Mouse (Mus musculus): ENCODE data around the gene Cdkn2c. TPM values are rescaled to one million over a fixed set of nuclear protein-coding genes. Genes with fewer than 3 reads are reported as not detected.

Gene Cdkn2c
- polyA plus RNA-seq, 1 experiment from 2014 or later, result 6.0 TPM

DNA sequence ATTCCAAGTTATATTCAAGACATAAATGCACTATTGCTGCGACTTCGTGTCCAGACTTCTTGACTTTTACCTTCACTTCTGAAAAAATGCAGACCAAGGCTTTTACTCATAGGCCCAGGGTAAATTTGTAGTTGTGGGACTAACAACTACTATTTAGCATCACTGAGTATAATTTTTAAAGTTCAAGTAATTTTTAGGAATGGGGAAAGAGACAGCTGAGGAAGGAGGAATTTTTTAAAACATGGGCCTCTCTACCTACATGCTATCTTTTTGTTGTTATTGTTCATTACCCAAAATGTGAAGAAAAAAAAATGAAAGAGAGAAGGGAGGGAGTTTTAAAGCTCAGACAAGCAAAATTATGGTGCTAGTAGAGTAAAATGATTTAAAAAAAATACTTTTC is 12.3 kb downstream of the Cdkn2c start:
- Histone ChIP-seq H3K4me1 (ENCODE audit: insufficient read depth, low read depth, low read length) (peaks cover 3% of the 10 kb centered on the region; the same call in 1 of the 2 replicates), H3K9ac (replicated peaks; ENCODE audit: low read depth) (no peak overlapping the region), H3K27ac (ENCODE audit: low read length) (no peak overlapping the region), H3K27me3 (replicated peaks; ENCODE audit: insufficient read depth, low read length) (peaks cover 11% of the 10 kb centered on the region; the same call in 1 of the 2 replicates), H3K4me3 (ENCODE audit: low read depth, low read length) (no peak overlapping the region), H3K4me2 (replicated peaks; ENCODE audit: low read depth, low read length) (no peak overlapping the region), H3K36me3 (ENCODE audit: insufficient read depth, low read length) (no peaks in the 10 kb centered on the region), H3K9me3 (ENCODE audit: low read length) (no peaks in the 10 kb centered on the region)
- ATAC-seq (no peak), DNase-seq (ENCODE audit: low spot score) (no peak)
- 71% methylated on average over 2 of the region's 2 CpGs for WGBS
- TF ChIP-seq EP300 (IDR thresholded peaks at IDR 0.05) (no peak), CTCF (IDR thresholded peaks at IDR 0.05) (no peak)

DNA sequence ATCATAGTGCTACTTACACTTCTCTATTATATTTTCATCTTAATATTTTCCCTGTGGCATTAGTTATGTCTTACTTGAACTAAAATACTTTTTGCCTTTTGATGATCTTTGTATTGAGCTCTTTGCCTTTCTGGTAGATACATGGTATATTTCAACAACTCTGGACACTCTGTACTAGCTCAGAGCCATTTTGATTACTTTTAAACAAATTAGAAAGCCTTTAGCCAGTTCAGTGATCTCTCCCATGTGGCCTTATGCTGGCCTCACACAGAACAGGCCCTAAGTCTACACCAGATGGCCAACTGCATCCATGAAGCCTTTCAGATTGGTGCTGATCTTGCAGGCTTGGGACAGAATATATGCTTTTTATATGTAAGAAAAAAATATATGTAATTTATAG is 13.7 kb downstream of the Cdkn2c start:
- DNase-seq (ENCODE audit: low spot score) (no peak), ATAC-seq (no peak)
- Histone ChIP-seq H3K9ac (replicated peaks; ENCODE audit: low read depth) (no peak overlapping the region), H3K9me3 (ENCODE audit: low read length) (no peaks in the 10 kb centered on the region), H3K4me3 (ENCODE audit: low read depth, low read length) (no peak overlapping the region), H3K27me3 (replicated peaks; ENCODE audit: insufficient read depth, low read length) (peaks cover 11% of the 10 kb centered on the region; the same call in 1 of the 2 replicates), H3K4me2 (replicated peaks; ENCODE audit: low read depth, low read length) (no peak overlapping the region), H3K27ac (ENCODE audit: low read length) (no peak overlapping the region), H3K36me3 (ENCODE audit: insufficient read depth, low read length) (no peaks in the 10 kb centered on the region), H3K4me1 (ENCODE audit: insufficient read depth, low read depth, low read length) (peaks cover 3% of the 10 kb centered on the region; the same call in 1 of the 2 replicates)
- TF ChIP-seq EP300 (IDR thresholded peaks at IDR 0.05) (no peak), CTCF (IDR thresholded peaks at IDR 0.05) (no peak)

DNA sequence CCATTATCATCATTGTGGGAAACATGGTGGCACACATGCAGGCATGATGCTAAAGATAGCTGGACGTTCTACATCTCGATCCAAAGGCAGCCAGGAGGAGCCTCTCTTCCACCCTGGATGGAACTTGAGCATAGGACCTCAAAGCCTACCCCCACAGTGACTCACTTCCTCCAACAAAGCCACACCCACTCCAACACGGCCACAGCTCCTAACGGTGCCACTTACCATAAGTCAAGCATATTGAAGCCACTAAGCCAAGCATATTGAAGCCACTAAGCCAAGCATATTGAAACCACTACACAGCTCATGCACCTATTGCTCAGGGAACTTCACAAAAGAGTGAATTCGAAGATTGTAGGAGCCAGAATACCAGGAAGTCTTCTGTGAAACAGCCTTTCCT is 17.7 kb downstream of the Cdkn2c start:
- Histone ChIP-seq H3K27ac (ENCODE audit: low read length) (no peak overlapping the region), H3K9me3 (ENCODE audit: low read length) (no peaks in the 10 kb centered on the region), H3K4me3 (ENCODE audit: low read depth, low read length) (no peak overlapping the region), H3K27me3 (replicated peaks; ENCODE audit: insufficient read depth, low read length) (no peaks in the 10 kb centered on the region), H3K9ac (replicated peaks; ENCODE audit: low read depth) (no peak overlapping the region), H3K36me3 (ENCODE audit: insufficient read depth, low read length) (no peaks in the 10 kb centered on the region), H3K4me2 (replicated peaks; ENCODE audit: low read depth, low read length) (no peak overlapping the region), H3K4me1 (ENCODE audit: insufficient read depth, low read depth, low read length) (no peaks in the 10 kb centered on the region)
- 75% methylated on average over 5 of the region's 5 CpGs for WGBS
- ATAC-seq (no peak), DNase-seq (ENCODE audit: low spot score) (no peak)
- TF ChIP-seq CTCF (IDR thresholded peaks at IDR 0.05) (no peak), EP300 (IDR thresholded peaks at IDR 0.05) (no peak)

DNA sequence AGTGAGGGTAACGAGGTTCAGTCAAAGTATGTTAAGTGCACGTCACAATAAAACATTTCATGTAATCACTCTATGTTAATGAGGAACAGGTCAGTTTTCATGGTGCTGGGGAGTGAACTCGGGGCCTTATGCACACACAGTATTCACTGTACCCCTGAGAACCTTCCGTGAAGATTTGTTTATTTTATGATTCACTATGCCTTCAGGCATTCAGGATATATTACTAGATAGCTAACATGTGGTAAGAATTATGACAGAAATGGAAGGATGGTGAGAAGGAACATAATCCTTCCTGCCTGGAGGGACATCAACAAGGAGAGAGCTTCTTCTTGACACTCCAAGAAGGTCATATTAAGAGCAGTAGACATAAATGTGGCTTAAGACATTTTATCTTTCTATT is 19.7 kb downstream of the Cdkn2c start:
- WGBS, result 50% methylated on average over 4 of the region's 4 CpGs
- no peaks in the 10 kb centered on the region for H3K36me3 ChIP-seq (ENCODE audit: insufficient read depth, low read length)
- H3K9ac ChIP-seq (replicated peaks; ENCODE audit: low read depth), result no peak overlapping the region
- no peak overlapping the region for H3K4me2 ChIP-seq (replicated peaks; ENCODE audit: low read depth, low read length)
- H3K9me3 ChIP-seq (ENCODE audit: low read length), result no peaks in the 10 kb centered on the region
- no peak overlapping the region for H3K4me3 ChIP-seq (ENCODE audit: low read depth, low read length)
- no peak overlapping the region for H3K27ac ChIP-seq (ENCODE audit: low read length)
- H3K4me1 ChIP-seq (ENCODE audit: insufficient read depth, low read depth, low read length), result no peaks in the 10 kb centered on the region
- H3K27me3 ChIP-seq (replicated peaks; ENCODE audit: insufficient read depth, low read length), result no peaks in the 10 kb centered on the region
- TF ChIP-seq CTCF (IDR thresholded peaks at IDR 0.05) (no peak), EP300 (IDR thresholded peaks at IDR 0.05) (no peak)
- ATAC-seq, result no peak
- no peak for DNase-seq (ENCODE audit: low spot score)

DNA sequence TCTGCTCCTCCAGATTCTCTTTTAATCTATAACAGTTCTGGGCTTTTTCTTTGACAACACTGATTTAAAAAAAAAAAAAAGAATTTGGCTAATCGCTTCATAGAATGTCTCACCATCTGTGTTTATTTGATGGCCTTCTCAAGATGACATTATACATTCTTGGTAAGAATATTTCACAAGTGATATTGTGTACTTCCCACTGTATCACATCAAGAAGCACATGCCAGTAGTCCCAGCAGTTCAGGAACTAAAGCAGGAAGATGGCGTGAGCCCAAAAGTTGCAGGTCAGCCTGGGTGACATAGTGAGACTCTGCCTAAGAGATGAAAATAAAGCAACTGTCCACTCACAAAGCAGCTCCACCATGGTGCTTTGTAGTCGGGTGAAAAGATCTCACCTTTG is 25.5 kb downstream of the Cdkn2c start:
- Histone ChIP-seq H3K4me1 (ENCODE audit: insufficient read depth, low read depth, low read length) (no peaks in the 10 kb centered on the region), H3K36me3 (ENCODE audit: insufficient read depth, low read length) (no peaks in the 10 kb centered on the region), H3K4me2 (replicated peaks; ENCODE audit: low read depth, low read length) (no peak overlapping the region), H3K9me3 (ENCODE audit: low read length) (no peaks in the 10 kb centered on the region), H3K9ac (replicated peaks; ENCODE audit: low read depth) (no peak overlapping the region), H3K27ac (ENCODE audit: low read length) (no peak overlapping the region), H3K4me3 (ENCODE audit: low read depth, low read length) (no peak overlapping the region), H3K27me3 (replicated peaks; ENCODE audit: insufficient read depth, low read length) (no peaks in the 10 kb centered on the region)
- DNase-seq (ENCODE audit: low spot score) (peak; percentile 61), ATAC-seq (peak; percentile 68)
- WGBS, result 42% methylated on average over 3 of the region's 3 CpGs
- TF ChIP-seq EP300 (IDR thresholded peaks at IDR 0.05) (0 out of 2 replicates have a peak, but pooled peaks have one; percentile 17), CTCF (IDR thresholded peaks at IDR 0.05) (no peak)

DNA sequence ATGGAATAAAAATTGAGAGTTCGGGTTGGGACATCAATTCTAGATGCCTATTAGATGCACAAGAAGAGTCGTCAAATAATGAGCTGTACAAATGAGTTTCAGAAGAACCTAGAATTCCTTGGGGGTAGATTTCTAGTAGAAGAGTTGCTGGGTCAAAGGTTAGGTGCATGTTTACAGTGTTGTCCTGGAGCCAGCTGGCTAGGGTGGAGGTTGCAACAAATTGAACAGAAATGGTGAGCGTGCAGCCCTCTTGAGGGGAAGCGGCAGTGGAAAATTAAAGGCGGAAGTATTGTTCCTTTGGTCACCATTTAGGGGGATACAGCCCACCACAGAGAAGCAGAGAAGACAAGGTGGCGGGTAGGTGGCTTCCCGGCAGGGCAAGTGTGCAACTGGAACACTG is 26.8 kb downstream of the Cdkn2c start:
- H3K9ac ChIP-seq (replicated peaks; ENCODE audit: low read depth), result no peak overlapping the region
- TF ChIP-seq CTCF (IDR thresholded peaks at IDR 0.05), result no peak
- TF ChIP-seq EP300 (IDR thresholded peaks at IDR 0.05), result no peak
- no peaks in the 10 kb centered on the region for H3K36me3 ChIP-seq (ENCODE audit: insufficient read depth, low read length)
- H3K27ac ChIP-seq (ENCODE audit: low read length), result no peak overlapping the region
- H3K27me3 ChIP-seq (replicated peaks; ENCODE audit: insufficient read depth, low read length), result no peaks in the 10 kb centered on the region
- H3K4me1 ChIP-seq (ENCODE audit: insufficient read depth, low read depth, low read length), result no peaks in the 10 kb centered on the region
- no peak for DNase-seq (ENCODE audit: low spot score)
- ATAC-seq, result peak; percentile 47; the same call in 1 of the 2 replicates
- WGBS, result 73% methylated on average over 7 of the region's 7 CpGs
- no peaks in the 10 kb centered on the region for H3K9me3 ChIP-seq (ENCODE audit: low read length)
- no peak overlapping the region for H3K4me2 ChIP-seq (replicated peaks; ENCODE audit: low read depth, low read length)
- H3K4me3 ChIP-seq (ENCODE audit: low read depth, low read length), result no peak overlapping the region

DNA sequence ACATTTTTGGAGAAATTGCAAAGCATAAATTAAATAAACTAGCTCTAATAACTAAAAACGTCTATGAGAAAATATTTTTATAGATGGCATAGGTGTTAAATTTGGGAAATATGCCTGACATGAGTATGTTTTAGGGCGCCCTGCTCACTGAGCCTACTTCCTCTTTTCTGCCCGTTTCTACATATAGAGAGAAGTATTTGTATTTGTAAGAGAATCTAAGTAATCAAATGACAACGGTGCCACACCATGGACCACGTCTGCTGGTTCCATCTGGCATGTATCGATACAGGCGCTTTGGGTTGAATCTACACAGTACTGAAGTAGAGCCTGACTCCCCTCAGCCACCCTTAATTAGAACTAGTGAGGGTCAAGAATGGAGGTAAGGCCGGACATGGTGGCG is 27.6 kb downstream of the Cdkn2c start:
- H3K9me3 ChIP-seq (ENCODE audit: low read length), result no peaks in the 10 kb centered on the region
- no peaks in the 10 kb centered on the region for H3K27me3 ChIP-seq (replicated peaks; ENCODE audit: insufficient read depth, low read length)
- H3K4me1 ChIP-seq (ENCODE audit: insufficient read depth, low read depth, low read length), result no peaks in the 10 kb centered on the region
- ATAC-seq (no peak), DNase-seq (ENCODE audit: low spot score) (no peak)
- no peak overlapping the region for H3K9ac ChIP-seq (replicated peaks; ENCODE audit: low read depth)
- no peak overlapping the region for H3K4me3 ChIP-seq (ENCODE audit: low read depth, low read length)
- H3K36me3 ChIP-seq (ENCODE audit: insufficient read depth, low read length), result no peaks in the 10 kb centered on the region
- no peak overlapping the region for H3K27ac ChIP-seq (ENCODE audit: low read length)
- TF ChIP-seq CTCF (IDR thresholded peaks at IDR 0.05) (no peak), EP300 (IDR thresholded peaks at IDR 0.05) (no peak)
- no peak overlapping the region for H3K4me2 ChIP-seq (replicated peaks; ENCODE audit: low read depth, low read length)
- WGBS, result 81% methylated on average over 9 of the region's 9 CpGs
